Mouse (Mus musculus) 3T3-L1 (cell line): Measurements from ENCODE around the gene 2410002F23Rik.
"Not testable (repeated sequence)": the region's sequence is repeated elsewhere in the genome, so short reads cannot be mapped to it uniquely, and the experiment has no call there.

Experiments used
- DNase-seq: peaks from one replicate; pipeline ENCODE4 v3.0.0-alpha.2; 2015; ENCODE audit warnings: low read depth, low spot score

The 2410002F23Rik gene

DNA sequence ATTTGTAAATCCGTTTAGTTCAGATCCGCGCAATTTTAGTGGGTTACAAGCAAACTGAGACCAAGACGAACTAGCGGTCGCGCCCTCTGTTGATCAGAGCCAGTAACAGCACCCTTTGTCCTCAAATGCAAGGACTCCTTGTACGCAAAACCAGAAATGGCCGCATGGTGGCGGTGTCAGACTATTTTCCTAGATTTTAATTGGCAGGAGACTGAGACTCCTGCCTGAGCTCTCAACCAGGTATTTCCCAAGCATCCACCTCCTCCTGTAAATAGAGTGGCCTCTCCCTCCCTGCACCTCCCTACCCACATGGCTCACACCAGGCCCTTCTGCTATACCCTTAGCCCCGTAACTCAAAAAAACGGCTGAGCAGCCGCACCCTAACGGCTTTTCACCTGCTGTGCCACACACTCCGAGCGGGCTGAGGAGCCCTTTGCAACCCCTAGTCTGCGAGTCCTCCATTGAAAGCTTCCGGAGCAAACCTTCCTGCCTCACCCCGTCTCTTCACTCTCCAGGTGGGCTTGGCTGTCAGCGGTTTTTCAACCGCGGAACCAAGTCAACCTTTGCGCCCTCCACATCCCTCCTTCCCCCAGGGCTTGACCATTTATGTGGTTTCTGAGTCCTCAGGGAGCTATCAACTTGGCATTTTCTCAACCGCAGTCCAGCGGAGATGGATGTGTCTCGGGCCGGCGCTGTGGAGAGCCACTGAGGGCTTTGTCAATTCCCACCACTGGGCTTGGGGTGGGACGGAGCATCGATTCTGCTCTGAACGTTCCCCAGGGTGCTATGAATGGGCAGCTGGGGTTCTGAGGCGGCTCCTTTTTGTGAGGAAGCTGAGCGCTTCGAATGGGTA, 16.5 kb downstream of the 2410002F23Rik start:
- peak; percentile 93 for DNase-seq

DNA sequence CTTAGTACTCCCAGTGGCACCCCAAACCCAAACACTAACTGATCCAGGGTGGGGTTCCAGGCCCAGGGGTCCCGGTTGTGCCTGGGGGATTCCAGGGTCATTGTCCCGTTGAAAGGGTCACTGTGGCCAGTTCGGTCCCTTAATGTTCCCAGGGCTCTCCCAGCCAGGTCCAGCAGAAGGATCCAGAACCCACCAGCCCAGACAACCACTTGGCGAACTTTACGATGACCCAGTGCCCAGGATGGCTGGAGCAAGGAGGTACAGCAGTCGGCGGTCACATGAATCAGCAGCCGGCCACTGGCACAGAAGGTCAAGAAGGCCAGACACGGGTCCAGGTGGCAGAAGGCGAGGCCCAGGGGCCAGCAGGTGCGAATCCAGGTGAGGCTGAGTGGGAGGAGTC, 21.6 kb downstream of the 2410002F23Rik start:
- DNase-seq, result no peak

DNA sequence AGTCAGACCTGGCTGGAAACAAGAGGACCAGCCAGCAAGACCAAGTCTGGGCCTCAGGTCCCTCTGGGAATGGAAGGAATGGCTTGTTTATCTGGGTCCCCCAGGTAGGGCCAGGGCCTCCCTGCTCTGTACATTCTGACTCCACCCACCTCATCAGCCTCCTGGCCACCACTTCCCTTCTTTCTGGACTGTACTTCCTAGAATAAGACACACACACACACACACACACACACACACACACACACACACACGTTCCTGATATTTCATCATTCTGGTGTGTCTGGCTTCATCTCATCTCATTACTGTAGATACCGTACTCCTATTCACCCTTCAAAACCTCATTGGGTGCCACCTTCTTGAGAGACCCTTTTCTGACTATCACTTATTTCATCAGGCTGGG, 22.9 kb downstream of the 2410002F23Rik start:
- no peak for DNase-seq

DNA sequence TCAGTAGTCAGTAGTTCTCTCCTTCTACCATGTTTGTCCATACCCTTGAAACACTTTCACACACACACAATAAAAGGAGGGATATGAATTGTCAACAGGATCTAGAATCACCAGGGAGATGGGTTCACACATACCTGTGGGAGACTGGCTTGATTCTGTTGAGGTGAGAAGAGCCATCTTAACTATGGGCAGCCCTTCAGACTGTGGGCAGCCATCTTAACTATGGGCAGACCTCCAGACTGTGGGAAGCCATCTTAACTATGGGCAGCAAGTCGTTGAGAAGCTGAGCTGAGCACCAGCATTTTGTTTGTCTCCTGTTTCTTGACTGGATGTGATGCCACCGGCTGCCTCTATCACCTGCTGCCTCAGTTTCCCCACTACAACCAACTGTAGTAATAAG, 24.8 kb downstream of the 2410002F23Rik start:
- peak; percentile 71 for DNase-seq

DNA sequence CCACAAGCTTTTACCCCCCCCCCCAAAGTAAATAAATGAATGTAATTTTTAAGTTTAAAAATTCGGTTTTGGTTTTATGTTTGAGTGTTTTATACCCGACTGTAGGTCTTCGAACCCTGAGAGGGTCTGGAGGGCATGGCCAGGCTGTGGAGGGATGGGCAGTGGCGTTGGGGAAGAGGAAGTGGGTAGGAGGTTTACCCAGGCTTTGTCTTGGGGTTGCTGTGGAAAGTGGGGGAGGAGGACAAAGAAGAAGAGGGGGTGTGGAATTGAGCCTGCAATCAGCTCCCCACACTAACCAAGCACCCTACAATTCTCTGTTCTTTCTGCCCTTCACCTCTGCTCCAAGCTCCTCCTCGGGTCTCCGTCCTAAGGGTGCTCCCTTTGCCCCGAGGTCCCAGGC, 26.0 kb downstream of the 2410002F23Rik start:
- DNase-seq, result no peak

DNA sequence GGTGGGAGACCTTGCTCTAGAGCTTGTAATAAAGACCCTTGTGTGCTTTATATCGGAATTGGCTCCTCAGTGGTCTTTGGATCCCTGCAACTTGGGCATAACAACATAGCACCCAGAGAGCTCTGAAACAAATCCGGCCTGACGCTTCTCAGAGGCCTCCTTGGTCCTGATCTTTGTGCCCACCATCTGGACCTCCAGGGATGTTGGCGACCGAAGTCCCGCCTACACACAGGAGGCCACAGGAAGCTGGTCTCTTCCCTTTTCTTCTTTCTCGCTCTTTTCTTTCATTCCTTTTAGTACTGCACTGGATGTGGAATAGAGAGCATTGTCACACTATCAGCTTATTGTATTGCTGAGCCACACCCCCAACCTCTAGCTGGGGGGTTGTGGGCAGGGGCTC, 26.9 kb downstream of the 2410002F23Rik start:
- no peak for DNase-seq

DNA sequence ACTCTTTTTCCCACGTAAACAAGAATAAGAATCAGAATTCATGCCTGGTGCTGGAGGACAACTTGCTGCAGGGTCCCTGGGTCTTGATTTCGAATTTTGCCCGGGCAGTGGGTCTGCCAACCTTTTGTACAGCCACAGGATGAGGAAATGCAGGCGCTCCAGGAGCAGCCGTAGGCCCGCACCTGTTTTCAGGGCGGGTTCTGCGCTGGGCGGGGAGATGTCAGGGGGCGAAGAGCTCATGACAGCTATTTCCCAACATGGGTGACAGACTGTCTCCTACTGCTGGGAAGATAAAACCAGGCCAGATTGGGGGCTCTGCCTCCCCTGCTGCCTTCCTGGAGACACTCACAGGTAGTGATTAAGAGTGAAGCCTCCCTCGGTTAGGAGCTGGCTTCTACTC, 27.6 kb downstream of the 2410002F23Rik start:
- DNase-seq, result no peak

DNA sequence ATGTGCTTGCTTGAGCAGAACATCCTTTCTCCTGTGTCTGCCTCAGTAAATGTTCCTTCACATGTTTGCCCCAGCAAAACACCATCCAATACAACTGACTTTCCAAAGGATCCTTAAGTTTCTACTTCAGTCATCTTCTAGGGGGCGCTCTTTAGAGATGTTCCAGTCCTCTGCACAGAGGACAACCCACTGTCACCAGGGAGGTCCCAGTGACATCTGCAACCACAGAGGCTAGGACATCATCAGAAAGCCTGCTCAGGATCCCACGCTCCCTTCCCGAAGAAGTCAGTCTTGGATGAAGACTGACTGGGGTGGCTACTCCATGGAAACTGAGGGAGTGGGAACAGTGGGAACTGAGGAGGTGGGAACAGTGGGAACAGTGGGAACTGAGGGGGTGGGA, 29.0 kb downstream of the 2410002F23Rik start:
- no peak for DNase-seq

DNA sequence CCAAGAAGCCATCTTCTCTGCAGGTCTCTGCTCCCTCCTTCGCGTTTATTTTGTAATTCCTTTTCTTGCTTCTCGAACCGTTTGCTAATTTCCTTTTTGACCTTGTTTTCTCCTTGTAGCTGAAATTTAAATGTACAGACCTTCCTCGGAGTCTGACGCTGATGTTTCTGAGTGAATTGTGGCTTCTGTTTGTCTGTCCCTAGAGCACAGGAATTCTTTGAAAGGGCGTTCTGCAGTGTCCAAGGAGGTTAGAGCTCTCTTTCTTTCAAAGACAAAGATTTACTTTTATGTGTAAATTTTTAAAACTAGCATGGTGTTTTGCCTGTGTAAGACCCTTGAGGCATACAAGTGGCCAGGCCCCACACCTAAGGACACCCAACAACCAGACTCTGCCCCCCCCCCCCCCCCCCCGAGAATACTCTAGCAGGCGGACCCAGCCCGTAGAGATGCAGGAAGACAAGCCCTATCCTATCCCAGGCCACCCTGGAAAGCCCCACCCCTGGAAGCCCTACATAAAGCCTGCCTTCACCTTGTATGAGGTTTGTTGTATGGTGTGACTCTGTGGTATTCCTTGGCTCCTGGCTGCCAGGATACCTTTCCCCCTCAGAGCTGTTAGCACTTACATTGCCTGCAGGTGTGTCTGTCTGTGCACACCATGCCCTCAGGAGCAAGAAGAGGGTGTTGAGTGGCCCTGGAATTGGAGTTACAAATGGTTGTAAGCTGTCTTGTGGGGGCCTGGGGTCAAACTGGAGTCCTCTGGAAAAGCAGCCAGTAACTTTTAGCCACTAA, 30.1 kb downstream of the 2410002F23Rik start:
- DNase-seq, result no peak

DNA sequence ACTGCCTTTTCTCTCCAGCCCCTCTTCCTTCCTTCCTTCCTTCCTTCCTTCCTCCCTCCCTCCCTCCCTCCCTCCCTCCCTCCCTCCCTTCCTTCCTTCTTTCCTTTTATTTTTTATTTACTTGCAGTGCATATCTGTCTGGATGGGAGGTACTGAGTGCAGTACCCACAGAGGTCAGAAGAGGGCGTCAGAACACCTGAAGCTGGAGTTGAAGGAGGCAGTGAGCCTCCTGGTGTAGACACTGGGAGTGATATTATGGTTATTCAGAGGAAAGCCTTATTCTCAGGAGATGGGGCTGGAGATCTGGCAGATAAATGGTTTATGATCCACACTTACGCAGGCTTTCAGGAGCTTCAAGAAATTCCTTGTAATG, 30.7 kb downstream of the 2410002F23Rik start:
- DNase-seq, result peak; percentile 41

DNA sequence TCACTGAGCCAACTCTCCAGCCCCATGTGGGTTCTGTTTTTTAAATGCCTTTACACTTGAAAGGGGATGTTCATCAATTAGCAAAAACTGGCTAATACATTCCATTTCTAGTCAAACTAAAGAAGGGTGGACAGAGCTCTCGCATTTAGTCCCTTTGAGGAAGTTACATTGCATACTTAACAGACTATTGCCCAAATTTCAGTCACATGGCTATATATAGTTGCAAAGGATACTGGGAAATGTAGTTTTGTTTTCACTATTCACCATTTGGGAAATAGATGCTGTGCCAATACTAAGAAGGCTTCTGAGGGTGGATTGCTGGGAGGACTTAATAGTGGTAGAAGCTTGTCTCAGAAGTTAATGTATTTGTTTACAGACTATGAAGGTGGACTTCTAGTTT, 34.4 kb downstream of the 2410002F23Rik start:
- no peak for DNase-seq

DNA sequence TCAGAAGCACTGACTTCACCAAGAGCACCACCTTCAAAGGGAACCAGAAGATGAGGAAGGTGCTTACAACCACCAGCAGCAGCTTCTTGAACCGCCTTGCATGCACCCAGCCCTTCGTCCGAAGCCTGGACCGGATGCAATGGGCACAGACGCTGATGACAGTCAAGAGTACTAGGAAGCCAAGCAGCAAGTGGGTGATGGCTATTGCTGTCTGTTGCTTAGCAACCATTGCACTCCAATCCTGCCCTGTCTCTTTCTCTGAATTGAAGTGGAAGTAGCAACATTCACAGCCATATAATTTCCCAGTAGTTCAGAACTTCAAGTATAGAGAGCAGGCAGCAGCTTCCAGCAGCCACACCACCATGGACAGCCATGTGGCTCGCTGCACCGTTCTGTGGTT, 35.1 kb downstream of the 2410002F23Rik start:
- no peak for DNase-seq

DNA sequence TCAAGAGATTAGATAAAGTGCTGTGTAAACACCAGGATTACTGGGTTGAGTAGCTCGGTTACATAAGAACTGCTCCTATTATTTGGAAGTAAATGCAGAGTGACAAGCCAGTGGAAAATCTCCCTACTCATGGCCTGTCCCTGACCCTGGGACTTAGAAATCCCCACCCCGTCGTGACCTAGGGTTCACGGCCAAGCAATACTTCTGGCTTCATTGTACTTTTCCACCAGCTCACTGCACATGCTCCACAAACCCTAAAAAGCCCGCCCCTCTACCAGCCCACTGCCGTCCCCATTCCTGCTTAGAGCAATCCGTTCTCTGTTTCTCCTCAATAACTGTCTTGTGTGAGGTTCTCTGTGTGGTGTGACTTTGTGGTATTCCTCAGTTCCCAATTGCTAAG, 41.2 kb downstream of the 2410002F23Rik start:
- no peak for DNase-seq

DNA sequence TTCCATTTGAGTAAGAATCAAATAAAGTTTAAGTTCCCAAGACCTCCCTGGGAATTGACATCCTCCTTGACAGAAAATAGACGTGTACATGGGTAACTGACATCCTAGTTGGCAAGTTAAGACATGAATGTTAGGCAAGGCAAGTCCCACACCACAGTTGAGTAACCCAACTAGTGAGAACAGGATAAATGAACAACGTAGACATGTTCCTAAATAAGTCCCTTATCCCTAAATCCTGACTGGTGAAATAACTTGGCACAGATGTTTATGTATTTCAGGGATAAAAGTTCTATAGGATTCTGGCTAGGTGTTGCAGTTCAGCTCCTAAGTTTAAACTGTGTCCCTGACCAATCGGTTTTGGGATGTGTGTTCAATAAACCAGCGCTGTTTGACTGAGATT, 44.5 kb downstream of the 2410002F23Rik start:
- DNase-seq, result no peak

DNA sequence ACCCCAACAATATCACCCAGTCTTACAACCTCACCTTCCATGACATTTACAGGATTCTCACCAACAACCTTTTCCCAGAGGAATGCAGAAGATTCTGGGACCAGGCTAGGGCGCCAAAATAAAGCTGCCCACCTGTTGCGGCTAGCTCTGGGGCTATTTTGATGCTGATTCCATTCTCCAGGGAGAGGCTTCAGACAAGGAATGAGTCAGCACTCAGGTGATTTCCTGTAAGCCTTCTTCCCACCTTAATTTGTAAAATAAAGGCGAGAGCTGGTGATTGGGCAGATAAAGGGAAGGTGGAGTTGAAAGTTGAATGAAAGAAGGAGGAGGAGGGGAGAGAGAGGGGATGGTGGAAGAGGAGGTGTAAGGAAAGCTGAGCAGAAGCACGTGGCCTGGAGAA, 44.9 kb downstream of the 2410002F23Rik start:
- DNase-seq, result no peak

DNA sequence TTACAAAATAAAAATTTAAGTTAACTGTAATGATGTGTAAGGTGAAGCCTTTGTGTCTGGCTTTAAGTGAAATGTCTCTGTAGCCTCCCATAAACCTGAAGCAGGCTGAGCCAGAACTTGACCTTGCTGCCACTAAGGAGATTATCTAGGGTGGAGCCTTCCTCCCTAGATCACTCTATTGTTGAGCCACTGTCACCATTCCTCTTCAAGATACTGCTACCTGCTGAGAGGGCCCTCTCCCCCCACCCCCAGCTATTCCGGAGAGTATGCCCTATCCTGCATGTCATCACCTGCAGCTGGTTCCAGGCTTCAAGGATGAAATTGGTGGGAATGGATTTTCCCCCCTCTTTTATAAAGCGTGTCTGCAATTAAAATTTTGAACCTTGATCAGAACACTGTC, 51.0 kb downstream of the 2410002F23Rik start:
- not testable (repeated sequence) for DNase-seq
